Mouse (Mus musculus) kidney, embryonic 14.5 days (tissue): ENCODE measurements at regions not wholly inside any gene's neighbourhood (a gene's known extent, or its start where the extent isn't known, plus 50 kb on each side); places are given as distances from the start of the nearest gene placed in this dataset.
"Not testable (repeated sequence)": the region's sequence is repeated elsewhere in the genome, so short reads cannot be mapped to it uniquely, and the experiment has no call there.

ENCODE experiments used
- ATAC-seq: fragments of 200-750 bp; cut with Nextera tagmentation; 2 replicates; pipeline ENCODE4 v1.8.0; 2017; ENCODE audit warnings: moderate number of reproducible peaks, mild to moderate bottlenecking, moderate TSS enrichment, moderate library complexity; ENCODE audit not compliant: low FRiP score, low TSS enrichment
- H3K27ac ChIP-seq: fragments of 300-500 bp; sonication (generic); 2 replicates; pipeline ENCODE4 v1.5.1; 2014; ENCODE audit warnings: low read depth, mild to moderate bottlenecking, low read length, moderate library complexity, mixed read lengths
- H3K27me3 ChIP-seq: fragments of 300-500 bp; sonication (generic); 2 replicates; pipeline ENCODE4 v1.6.1; 2014; ENCODE audit warnings: mild to moderate bottlenecking, low read length; ENCODE audit not compliant: control insufficient read depth, insufficient read depth
- H3K36me3 ChIP-seq: fragments of 300-500 bp; sonication (generic); 2 replicates; pipeline ENCODE4 v1.6.1; 2014; ENCODE audit warnings: low read length, mixed read lengths; ENCODE audit not compliant: control insufficient read depth, insufficient read depth
- H3K4me1 ChIP-seq: fragments of 300-500 bp; sonication (generic); 2 replicates; pipeline ENCODE4 v1.6.1; 2014; ENCODE audit warnings: low read length, mixed read lengths; ENCODE audit not compliant: control insufficient read depth, insufficient read depth
- H3K4me2 ChIP-seq: fragments of 300-500 bp; sonication (generic); replicated peaks from 2 replicates; pipeline ENCODE4 v1.6.1; 2014; ENCODE audit warnings: low read depth, mild to moderate bottlenecking, low read length
- H3K4me3 ChIP-seq: fragments of 300-500 bp; sonication (generic); 2 replicates; pipeline ENCODE4 v1.5.1; 2014; ENCODE audit warnings: mild to moderate bottlenecking, low read length
- H3K9ac ChIP-seq: fragments of 300-500 bp; sonication (generic); 2 replicates; pipeline ENCODE4 v1.6.1; 2014; ENCODE audit warnings: low read depth, mild to moderate bottlenecking, low read length, moderate library complexity
- H3K9me3 ChIP-seq: fragments of 300-500 bp; sonication (generic); 2 replicates; pipeline ENCODE4 v1.6.1; 2016; ENCODE audit warnings: low read length; ENCODE audit not compliant: control insufficient read depth
- WGBS: fragments of 180-500 bp; shearing (Covaris S2); extraction: QIAGEN DNeasy Blood & Tissue Kit; methylation state at CpG from one replicate; pipeline ENCODE4 v1.1.7; 2014; 5-methylcytosine and 5-hydroxymethylcytosine counted together

GRCm38 (mm10) chr6:109172104-109172850 is 343.8 kb downstream of the Edem1 start:
- no peaks in the 10 kb centered on the region for H3K27me3 ChIP-seq
- 58% methylated on average over 6 of the region's 6 CpGs for WGBS
- no peak for ATAC-seq

GRCm38 (mm10) chr6:109173015-109173414 is 344.6 kb downstream of the Edem1 start:
- Histone ChIP-seq H3K4me2 (no peak overlapping the region), H3K27me3 (no peaks in the 10 kb centered on the region), H3K36me3 (no peaks in the 10 kb centered on the region), H3K9ac (no peak overlapping the region), H3K27ac (no peak overlapping the region), H3K4me3 (no peak overlapping the region), H3K4me1 (no peaks in the 10 kb centered on the region), H3K9me3 (no peaks in the 10 kb centered on the region)
- no peak for ATAC-seq
- WGBS = 89% methylated on average over 1 of the region's 1 CpGs

More at GRCm38 (mm10) chr6:109172104-109172850, 343.8 kb downstream of the Edem1 start:
- Histone ChIP-seq H3K9me3 (no peaks in the 10 kb centered on the region), H3K4me3 (no peak overlapping the region), H3K36me3 (no peaks in the 10 kb centered on the region), H3K4me2 (no peak overlapping the region), H3K4me1 (no peaks in the 10 kb centered on the region), H3K9ac (no peak overlapping the region), H3K27ac (no peak overlapping the region)

GRCm38 (mm10) chr6:109176876-109177275 is 348.4 kb downstream of the Edem1 start:
- Histone ChIP-seq H3K9me3 (no peaks in the 10 kb centered on the region), H3K27ac (no peak overlapping the region), H3K9ac (no peak overlapping the region), H3K27me3 (no peaks in the 10 kb centered on the region), H3K4me2 (no peak overlapping the region), H3K36me3 (no peaks in the 10 kb centered on the region), H3K4me3 (no peak overlapping the region), H3K4me1 (no peaks in the 10 kb centered on the region)
- ATAC-seq = no peak
- WGBS = 70% methylated on average over 3 of the region's 3 CpGs

DNA sequence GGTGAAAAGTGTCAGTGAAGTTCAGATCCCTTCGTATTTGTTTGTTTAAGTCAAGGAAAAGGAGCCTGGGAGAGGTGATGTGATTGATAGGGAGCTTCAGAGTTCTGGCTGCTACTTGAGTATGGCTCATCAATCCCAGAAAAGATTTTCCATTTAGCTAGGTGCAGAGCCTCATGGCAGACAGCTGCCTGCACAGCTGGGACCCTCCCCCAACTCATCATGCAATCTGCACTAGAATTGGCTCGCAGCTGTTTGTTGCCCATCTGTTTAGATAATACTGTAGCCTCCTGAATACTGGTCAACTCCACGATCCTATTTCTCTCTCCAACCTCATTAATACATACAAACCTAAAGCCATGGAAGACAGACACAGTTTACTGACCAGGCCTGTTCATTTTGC is 354.4 kb downstream of the Edem1 start:
- no peak overlapping the region for H3K4me2 ChIP-seq
- WGBS = 29% methylated on average over 3 of the region's 3 CpGs
- H3K4me1 ChIP-seq = no peaks in the 10 kb centered on the region
- no peaks in the 10 kb centered on the region for H3K9me3 ChIP-seq
- no peak overlapping the region for H3K27ac ChIP-seq
- no peak overlapping the region for H3K9ac ChIP-seq
- no peaks in the 10 kb centered on the region for H3K36me3 ChIP-seq
- ATAC-seq = no peak
- H3K4me3 ChIP-seq = no peak overlapping the region
- H3K27me3 ChIP-seq = no peaks in the 10 kb centered on the region

DNA sequence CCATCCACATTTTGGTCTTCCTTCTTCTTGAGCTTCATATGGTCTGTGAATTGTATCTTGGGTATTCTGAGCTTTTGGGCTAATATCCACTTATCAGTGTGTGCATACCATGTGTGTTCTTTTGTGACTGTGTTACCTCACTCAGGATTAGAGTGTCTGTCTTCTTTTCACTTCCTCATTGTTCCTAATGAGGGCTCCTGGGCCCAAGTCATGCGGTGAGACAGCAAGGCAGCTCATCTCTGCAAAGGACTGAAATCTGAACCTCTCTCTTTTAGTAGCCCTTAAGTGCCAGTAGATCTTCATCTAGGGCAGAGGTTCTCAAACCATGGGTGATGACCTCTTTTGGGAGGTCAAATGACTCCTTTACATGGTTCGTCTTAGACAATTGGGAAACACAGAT is 364.6 kb downstream of the Edem1 start:
- not testable (repeated sequence) for H3K4me3 ChIP-seq, H3K27me3 ChIP-seq, ATAC-seq, H3K9me3 ChIP-seq, H3K4me1 ChIP-seq, H3K9ac ChIP-seq, H3K27ac ChIP-seq, H3K36me3 ChIP-seq, H3K4me2 ChIP-seq
- 73% methylated on average over 2 of the region's 2 CpGs for WGBS

GRCm38 (mm10) chr6:109193603-109194002 is 365.2 kb downstream of the Edem1 start:
- no peak overlapping the region for H3K4me2 ChIP-seq
- no peaks in the 10 kb centered on the region for H3K4me1 ChIP-seq
- no peaks in the 10 kb centered on the region for H3K36me3 ChIP-seq
- H3K9ac ChIP-seq = no peak overlapping the region
- WGBS = 80% methylated on average over 3 of the region's 3 CpGs
- ATAC-seq = no peak
- no peak overlapping the region for H3K4me3 ChIP-seq
- H3K9me3 ChIP-seq = no peaks in the 10 kb centered on the region
- no peak overlapping the region for H3K27ac ChIP-seq
- no peaks in the 10 kb centered on the region for H3K27me3 ChIP-seq

DNA sequence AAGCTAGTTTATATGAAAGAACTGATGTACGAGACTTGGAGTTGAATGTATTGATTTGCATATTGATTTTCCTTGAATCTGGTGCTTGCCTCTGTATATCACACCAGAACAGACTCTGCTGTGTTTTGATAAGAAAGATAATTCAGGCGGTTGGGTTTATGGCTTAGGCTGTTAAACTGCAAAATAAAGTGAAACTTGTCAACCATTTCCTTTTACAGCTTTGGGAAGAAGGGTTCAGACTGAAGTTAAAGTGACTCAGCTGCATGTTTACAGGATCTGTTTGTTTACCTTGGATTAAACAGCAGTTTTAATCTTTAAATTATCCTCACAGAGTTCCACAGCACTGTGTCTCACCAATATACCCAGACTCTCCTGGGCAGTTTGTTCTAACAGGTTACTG is 381.3 kb downstream of the Edem1 start:
- H3K27me3 ChIP-seq = no peaks in the 10 kb centered on the region
- no peak overlapping the region for H3K4me2 ChIP-seq
- WGBS = 43% methylated on average over 2 of the region's 2 CpGs
- H3K9me3 ChIP-seq = no peaks in the 10 kb centered on the region
- H3K9ac ChIP-seq = no peak overlapping the region
- H3K4me3 ChIP-seq = no peak overlapping the region
- H3K36me3 ChIP-seq = no peaks in the 10 kb centered on the region
- no peak overlapping the region for H3K27ac ChIP-seq
- no peak for ATAC-seq
- H3K4me1 ChIP-seq = no peaks in the 10 kb centered on the region

- no peaks in the 10 kb centered on the region for H3K36me3 ChIP-seq
- ATAC-seq = no peak
- H3K4me2 ChIP-seq = no peak overlapping the region
- H3K27me3 ChIP-seq = no peaks in the 10 kb centered on the region
- no peaks in the 10 kb centered on the region for H3K4me1 ChIP-seq
- H3K9ac ChIP-seq = no peak overlapping the region
- 92% methylated on average over 6 of the region's 6 CpGs for WGBS
- no peak overlapping the region for H3K4me3 ChIP-seq
- H3K9me3 ChIP-seq = no peaks in the 10 kb centered on the region
- no peak overlapping the region for H3K27ac ChIP-seq
These were observed 401.9 kb downstream of the Edem1 start for GRCm38 (mm10) chr6:109230391-109230790.

DNA sequence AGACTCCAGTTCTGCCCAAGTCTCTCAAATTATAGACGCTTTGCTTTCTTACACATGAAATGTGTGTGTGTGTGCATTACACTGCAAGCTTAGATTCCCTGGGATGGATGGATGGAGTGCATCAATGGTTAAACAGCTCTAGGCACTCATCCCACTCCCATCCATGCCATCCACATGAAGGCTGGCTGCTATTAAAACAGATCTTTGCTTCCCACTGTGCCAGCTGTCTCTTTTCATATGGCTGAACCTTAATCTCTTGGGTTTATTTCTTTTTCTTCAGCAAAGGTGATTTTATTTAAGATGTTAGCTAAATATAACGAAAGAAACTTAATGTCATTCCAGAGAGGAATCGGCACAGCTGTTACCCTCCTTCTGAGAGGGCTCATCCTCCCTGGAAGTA is 405.0 kb downstream of the Edem1 start:
- Histone ChIP-seq H3K9me3 (no peaks in the 10 kb centered on the region), H3K4me3 (no peak overlapping the region), H3K27ac (no peak overlapping the region), H3K4me1 (no peaks in the 10 kb centered on the region), H3K36me3 (no peaks in the 10 kb centered on the region), H3K9ac (no peak overlapping the region), H3K27me3 (no peaks in the 10 kb centered on the region), H3K4me2 (no peak overlapping the region)
- no peak for ATAC-seq
- WGBS = 71% methylated on average over 3 of the region's 3 CpGs
